Mouse (Mus musculus) T-helper 17 cell (primary cell): ENCODE measurements around the gene Gimap5.

Experiments
- in situ Hi-C, 2 experiments: fragments of 300-600 bp; cut with MboI, MseI; formaldehyde crosslinking; loops; 1 replicate in 1 of 2; 2 replicates in 1 of 2; pipeline ENCODE4 v1.15.1; 2025; ENCODE audit warnings: high pct_unique_total_duplicates in 2 of 2

Gene Gimap5

GRCm38 (mm10) chr6:48801897-48802296, 55.9 kb downstream of the Gimap5 start:
- in situ Hi-C loops: no loop called here

DNA sequence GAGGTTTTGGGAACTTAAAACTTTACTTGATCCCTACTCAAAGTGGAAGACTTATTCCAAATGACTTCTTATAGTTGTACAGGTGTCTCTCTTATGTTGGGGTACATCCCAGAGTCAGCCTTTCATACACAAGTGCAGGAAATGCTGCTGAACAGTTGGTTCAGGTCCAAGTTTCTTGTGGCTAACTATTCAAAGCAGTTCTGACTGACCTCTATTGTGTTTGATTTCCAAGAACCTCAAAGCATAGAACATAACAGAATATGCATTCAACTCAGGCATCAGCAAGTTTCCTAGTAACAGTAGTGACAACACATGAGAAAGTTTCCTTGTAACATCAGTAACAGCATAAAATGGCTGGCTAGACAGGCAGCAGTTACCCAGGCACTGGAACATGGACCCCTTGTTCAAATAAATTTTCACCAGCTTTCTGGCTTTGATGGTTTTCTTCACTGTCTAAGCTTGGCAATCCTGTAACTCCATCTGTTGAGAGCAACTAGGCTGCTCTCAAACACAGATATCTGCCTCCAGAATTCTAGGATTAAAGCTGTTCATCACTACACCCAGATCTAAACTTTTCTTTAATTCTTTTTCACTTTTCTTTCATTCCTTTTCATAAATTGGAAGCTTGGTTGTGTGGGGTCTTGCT, 57.5 kb downstream of the Gimap5 start:
- in situ Hi-C loops: no loop called here
